Mouse (Mus musculus) embryonic facial prominence, embryonic 14.5 days (tissue): ENCODE results near the gene Kmt2d. TPM values are rescaled to one million over a fixed set of nuclear protein-coding genes. Genes with fewer than 3 reads are reported as not detected.

Source experiments
- ATAC-seq: fragments of 200-750 bp; cut with Nextera tagmentation; 2 replicates; pipeline ENCODE4 v1.8.0; 2017; ENCODE audit warnings: low read depth, moderate number of reproducible peaks, moderate TSS enrichment
- DNase-seq: peaks from one replicate; pipeline ENCODE4 v3.0.0-alpha.2; 2015; ENCODE audit warnings: low spot score
- H3K27ac ChIP-seq: fragments of 300-500 bp; sonication (generic); replicated peaks from 2 replicates; pipeline ENCODE4 v1.5.1; 2014; ENCODE audit warnings: low read depth, mild to moderate bottlenecking, low read length, moderate library complexity
- H3K27me3 ChIP-seq: fragments of 300-500 bp; sonication (generic); replicated peaks from 2 replicates; pipeline ENCODE4 v1.6.1; 2014; ENCODE audit warnings: low read length; ENCODE audit not compliant: control insufficient read depth, insufficient read depth
- H3K36me3 ChIP-seq: fragments of 300-500 bp; sonication (generic); 2 replicates; pipeline ENCODE4 v1.6.1; 2014; ENCODE audit warnings: low read length, mixed read lengths; ENCODE audit not compliant: control insufficient read depth, insufficient read depth
- H3K4me1 ChIP-seq: fragments of 300-500 bp; sonication (generic); 2 replicates; pipeline ENCODE4 v1.6.1; 2014; ENCODE audit warnings: antibody characterized with exemption, low read length; ENCODE audit not compliant: control insufficient read depth, insufficient read depth
- H3K4me2 ChIP-seq: fragments of 300-500 bp; sonication (generic); 2 replicates; pipeline ENCODE4 v1.6.1; 2014; ENCODE audit warnings: low read depth, mild to moderate bottlenecking, low read length, moderate library complexity, mixed read lengths
- H3K4me3 ChIP-seq: fragments of 300-500 bp; sonication (generic); 2 replicates; pipeline ENCODE4 v1.5.1; 2014; ENCODE audit warnings: low read depth, mild to moderate bottlenecking, low read length
- H3K9ac ChIP-seq: fragments of 300-500 bp; sonication (generic); 2 replicates; pipeline ENCODE4 v1.6.1; 2014; ENCODE audit warnings: low read depth, mild to moderate bottlenecking, low read length, moderate library complexity, mixed read lengths
- H3K9me3 ChIP-seq: fragments of 300-500 bp; sonication (generic); 2 replicates; pipeline ENCODE4 v1.6.1; 2016; ENCODE audit warnings: low read length; ENCODE audit not compliant: control insufficient read depth
- WGBS: fragments of 180-500 bp; shearing (Covaris S2); extraction: QIAGEN DNeasy Blood & Tissue Kit; methylation state at CpG from one replicate; pipeline ENCODE4 v1.1.7; 2014; 5-methylcytosine and 5-hydroxymethylcytosine counted together
- polyA plus RNA-seq: library from polyadenylated mRNA; unstranded; fragments of >200 nt; fragmentation: Nextera tagmentation; extraction: Ambion mirVana; gene quantifications from 2 replicates; pipeline ENCODE4 v1.2.1, GENCODE M21; 2014

The Kmt2d gene
- polyA plus RNA-seq, 1 experiment from 2014 or later: 15.5 TPM

GRCm38 (mm10) chr15:98865771-98866170, 5.2 kb downstream of the Kmt2d start:
- Histone ChIP-seq H3K27me3 (no peaks in the 10 kb centered on the region), H3K27ac (no peak overlapping the region), H3K4me1 (peaks cover 21% of the 10 kb centered on the region), H3K9me3 (no peaks in the 10 kb centered on the region), H3K9ac (no peak overlapping the region), H3K4me2 (no peak overlapping the region), H3K36me3 (peaks cover 60% of the 10 kb centered on the region), H3K4me3 (no peak overlapping the region)
- ATAC-seq: no peak
- DNase-seq: no peak
- WGBS: 100% methylated on average over 8 of the region's 8 CpGs

GRCm38 (mm10) chr15:98864951-98865350, 6.1 kb downstream of the Kmt2d start:
- Histone ChIP-seq H3K27me3 (no peaks in the 10 kb centered on the region), H3K36me3 (peaks cover 68% of the 10 kb centered on the region), H3K4me3 (no peak overlapping the region), H3K9me3 (no peaks in the 10 kb centered on the region), H3K4me1 (peaks cover 21% of the 10 kb centered on the region), H3K9ac (no peak overlapping the region), H3K27ac (no peak overlapping the region), H3K4me2 (no peak overlapping the region)
- DNase-seq (no peak), ATAC-seq (no peak)
- 93% methylated on average over 6 of the region's 6 CpGs for WGBS

- Histone ChIP-seq H3K9me3 (no peaks in the 10 kb centered on the region), H3K4me1 (peaks cover 9% of the 10 kb centered on the region), H3K9ac (no peak overlapping the region), H3K4me3 (no peak overlapping the region), H3K36me3 (peaks cover 82% of the 10 kb centered on the region), H3K27me3 (no peaks in the 10 kb centered on the region), H3K27ac (no peak overlapping the region), H3K4me2 (no peak overlapping the region)
- DNase-seq (no peak), ATAC-seq (no peak)
- 83% methylated on average over 12 of the region's 12 CpGs for WGBS
Observed at GRCm38 (mm10) chr15:98863451-98863958, 7.5 kb downstream of the Kmt2d start.

DNA sequence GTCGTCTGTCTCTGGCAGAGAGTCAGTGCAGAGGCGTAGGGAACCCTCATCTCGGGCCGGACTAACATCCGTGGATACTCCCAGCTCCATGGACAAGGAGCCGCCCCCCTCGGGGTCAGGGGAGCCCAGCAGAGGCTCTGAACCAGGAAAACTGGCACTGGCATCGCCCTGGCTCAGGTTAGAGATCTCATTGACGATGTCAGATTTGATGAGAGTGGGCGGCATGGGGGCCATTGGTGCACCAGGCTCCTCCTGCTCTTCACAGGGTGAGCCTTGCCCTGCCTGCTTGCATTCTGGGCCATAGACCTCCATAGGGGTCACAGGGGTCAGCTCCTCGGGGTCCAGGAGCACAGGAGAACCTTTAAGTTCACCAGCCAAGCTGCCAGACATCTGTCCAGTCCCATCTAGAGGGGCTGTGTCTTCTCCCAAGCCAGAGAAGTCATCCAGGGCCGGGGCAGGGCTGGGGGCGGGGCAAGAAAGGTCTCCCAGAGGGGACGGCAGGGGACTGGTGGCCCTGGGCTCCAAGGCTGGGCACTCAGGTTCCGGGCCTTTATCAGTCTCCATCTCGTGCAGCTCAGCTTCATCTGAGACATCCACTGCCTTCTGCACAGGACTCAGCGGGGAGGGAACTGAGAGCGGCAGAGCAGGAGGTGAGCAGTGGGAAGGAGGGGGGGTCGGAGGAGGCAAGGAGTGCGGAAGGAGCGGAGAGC, 9.1 kb downstream of the Kmt2d start:
- H3K9me3 ChIP-seq: no peaks in the 10 kb centered on the region
- no peak overlapping the region for H3K27ac ChIP-seq
- ATAC-seq (no peak), DNase-seq (no peak)
- no peaks in the 10 kb centered on the region for H3K27me3 ChIP-seq
- no peak overlapping the region for H3K9ac ChIP-seq
- H3K4me1 ChIP-seq: no peaks in the 10 kb centered on the region
- no peak overlapping the region for H3K4me2 ChIP-seq
- 82% methylated on average over 21 of the region's 21 CpGs for WGBS
- H3K4me3 ChIP-seq: no peak overlapping the region
- peaks cover 99% of the 10 kb centered on the region for H3K36me3 ChIP-seq

- no peaks in the 10 kb centered on the region for H3K9me3 ChIP-seq
- ATAC-seq: no peak
- H3K27me3 ChIP-seq: no peaks in the 10 kb centered on the region
- no peaks in the 10 kb centered on the region for H3K4me1 ChIP-seq
- H3K4me3 ChIP-seq: no peak overlapping the region
- H3K4me2 ChIP-seq: no peak overlapping the region
- H3K9ac ChIP-seq: no peak overlapping the region
- peaks cover 100% of the 10 kb centered on the region for H3K36me3 ChIP-seq
- 94% methylated on average over 18 of the region's 18 CpGs for WGBS
- no peak overlapping the region for H3K27ac ChIP-seq
- DNase-seq: no peak
Observed at GRCm38 (mm10) chr15:98860921-98861320, 10.1 kb downstream of the Kmt2d start.

DNA sequence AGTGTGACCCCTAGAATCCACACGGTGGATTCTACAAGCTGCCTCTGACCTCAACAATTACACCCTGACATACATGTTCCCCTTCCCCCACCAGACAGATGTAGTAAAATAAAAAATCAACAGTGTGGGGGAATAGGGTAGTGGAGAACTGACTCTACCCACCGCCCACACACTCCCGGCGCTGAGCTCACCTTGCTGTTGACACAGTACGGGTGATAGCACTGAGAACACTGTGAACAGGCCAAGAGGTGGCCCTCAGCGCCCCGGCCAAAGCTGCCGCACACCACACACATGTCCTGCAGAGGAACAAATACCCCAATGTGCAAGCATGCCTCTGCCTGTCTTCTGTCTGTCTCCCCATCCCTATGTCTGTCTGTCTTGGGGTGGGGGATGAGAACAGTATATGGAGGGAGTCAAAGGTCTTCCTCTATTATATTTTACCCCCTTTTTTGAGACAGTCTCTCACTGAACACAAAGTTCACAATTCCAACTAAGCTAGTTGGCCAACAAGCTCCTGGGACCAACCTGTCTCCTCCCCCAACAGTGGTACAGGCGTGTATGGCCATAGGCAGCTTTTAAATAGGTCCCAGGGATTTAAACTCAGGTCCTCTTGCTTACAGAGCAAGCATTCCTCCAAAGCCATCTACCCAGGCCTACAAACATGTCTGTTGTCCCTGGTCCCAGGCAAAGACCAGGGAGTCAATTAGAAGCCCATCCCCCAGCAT, 11.5 kb downstream of the Kmt2d start:
- no peak for ATAC-seq
- Histone ChIP-seq H3K27me3 (no peaks in the 10 kb centered on the region), H3K4me3 (no peak overlapping the region), H3K4me2 (no peak overlapping the region), H3K4me1 (no peaks in the 10 kb centered on the region), H3K27ac (no peak overlapping the region), H3K36me3 (peaks cover 100% of the 10 kb centered on the region), H3K9me3 (no peaks in the 10 kb centered on the region), H3K9ac (no peak overlapping the region)
- 82% methylated on average over 9 of the region's 9 CpGs for WGBS
- no peak for DNase-seq

DNA sequence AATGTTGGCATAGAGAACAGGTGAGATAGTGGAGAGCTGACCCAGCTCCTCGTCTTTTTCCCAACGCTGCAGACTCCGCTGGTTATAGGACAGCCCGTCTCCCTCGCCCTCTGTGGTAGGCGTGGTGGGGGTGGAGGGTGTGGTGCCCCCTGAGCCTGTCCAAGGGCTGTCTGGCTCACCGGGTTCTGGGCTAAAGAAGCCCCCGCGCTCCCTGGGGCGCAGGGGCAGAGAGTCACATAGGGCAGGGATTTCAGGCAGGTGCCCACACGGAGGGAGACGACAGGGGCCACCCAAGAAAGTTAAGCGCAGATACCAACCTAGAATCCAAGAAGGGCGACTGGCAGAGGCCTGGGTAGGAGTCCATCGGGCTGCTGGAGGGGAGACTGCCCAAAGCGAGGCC, 16.8 kb downstream of the Kmt2d start:
- DNase-seq (no peak), ATAC-seq (no peak)
- no peak overlapping the region for H3K4me3 ChIP-seq
- no peaks in the 10 kb centered on the region for H3K27me3 ChIP-seq
- no peak overlapping the region for H3K4me2 ChIP-seq
- H3K9me3 ChIP-seq: no peaks in the 10 kb centered on the region
- no peak overlapping the region for H3K9ac ChIP-seq
- WGBS: 92% methylated on average over 16 of the region's 16 CpGs
- H3K36me3 ChIP-seq: peaks cover 100% of the 10 kb centered on the region
- no peak overlapping the region for H3K27ac ChIP-seq
- H3K4me1 ChIP-seq: no peaks in the 10 kb centered on the region

DNA sequence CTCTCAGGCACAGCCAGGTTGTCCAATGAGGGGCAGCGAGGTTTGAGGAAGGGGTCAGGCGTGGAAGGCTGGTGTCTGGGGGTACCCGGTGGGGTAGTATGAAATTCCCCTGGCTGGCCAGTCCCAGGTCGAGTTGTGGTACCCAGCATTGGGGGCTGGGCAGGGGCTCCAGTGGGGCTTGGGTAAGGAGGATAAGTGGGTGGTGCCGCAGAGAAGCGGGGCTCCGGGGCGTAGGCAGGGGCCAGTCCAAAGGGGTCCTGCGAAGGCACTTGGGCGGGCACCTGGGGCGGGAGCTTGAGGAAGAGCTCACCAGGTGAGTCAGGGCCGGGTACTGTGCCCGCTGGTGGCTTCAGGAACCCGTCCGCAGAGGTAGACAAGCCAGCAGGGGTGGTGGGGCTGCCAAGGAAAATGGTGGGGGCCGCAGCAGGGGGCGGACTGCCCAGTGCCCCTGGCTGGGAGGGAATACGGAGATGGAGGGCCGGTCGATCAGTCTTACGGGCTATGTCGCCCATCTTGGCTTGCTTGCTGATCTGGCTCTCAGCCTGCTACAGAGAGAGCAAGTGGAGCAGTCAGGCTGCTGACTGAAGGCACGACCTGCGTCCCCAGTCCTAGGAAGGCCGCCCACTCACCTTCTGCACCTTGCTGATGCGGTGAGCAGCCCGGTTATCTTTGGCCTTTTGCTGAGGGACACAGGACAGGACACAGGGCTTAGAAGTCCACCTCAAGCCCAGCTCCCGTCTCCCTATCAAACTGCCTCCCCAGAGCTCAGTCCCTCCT, 17.7 kb downstream of the Kmt2d start:
- Histone ChIP-seq H3K4me2 (no peak overlapping the region), H3K36me3 (peaks cover 100% of the 10 kb centered on the region), H3K27me3 (no peaks in the 10 kb centered on the region), H3K9me3 (no peaks in the 10 kb centered on the region), H3K9ac (no peak overlapping the region), H3K4me3 (no peak overlapping the region), H3K27ac (no peak overlapping the region), H3K4me1 (no peaks in the 10 kb centered on the region)
- DNase-seq: no peak
- no peak for ATAC-seq
- 89% methylated on average over 23 of the region's 28 CpGs for WGBS
